Mouse (Mus musculus) ES-Bruce4 (cell line): Measurements from ENCODE around the gene Bri3.

Experiments used
- CTCF ChIP-seq: IDR thresholded peaks from one replicate; pipeline ENCODE4 v1.8.1; 2011; ENCODE audit warnings: low read depth, low read length
- POLR2A ChIP-seq: IDR thresholded peaks from one replicate; pipeline ENCODE4 v1.8.1; 2011; ENCODE audit warnings: low read length; ENCODE audit not compliant: insufficient read depth

DNA sequence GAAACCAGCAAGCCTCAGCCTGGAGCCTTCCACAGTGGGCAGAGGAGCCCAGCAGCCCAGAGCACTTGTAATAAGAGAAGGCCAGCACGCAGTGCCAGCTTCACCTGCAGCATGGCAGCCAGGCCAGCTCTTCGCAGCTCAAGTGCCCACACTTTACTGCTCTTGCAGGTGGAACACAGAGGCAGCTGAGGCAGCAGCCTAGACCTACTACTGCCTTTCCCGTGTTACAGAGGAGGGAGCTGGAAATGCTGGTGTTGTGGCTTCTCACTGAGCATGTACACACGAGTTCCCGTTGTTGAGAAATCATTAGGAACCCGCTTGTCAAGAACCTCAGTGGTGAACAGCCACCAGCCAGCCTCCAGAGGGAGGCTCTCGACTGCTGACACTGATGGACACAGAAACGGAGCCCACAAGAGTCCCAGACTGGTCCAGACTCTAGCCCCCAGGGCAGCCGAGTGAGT is 34.9 kb downstream of the Bri3 start:
- TF ChIP-seq CTCF (no peak), POLR2A (no peak)
